Mouse (Mus musculus) MEL (cell line): ENCODE results near the gene Aspdh. TPM values are rescaled to one million over a fixed set of nuclear protein-coding genes. Genes with fewer than 3 reads are reported as not detected.

Experiments
- DNase-seq: peaks from one replicate; pipeline ENCODE4 v3.0.0; 2011; ENCODE audit warnings: low read depth, low spot score
- H3K27ac ChIP-seq: 2 replicates; pipeline ENCODE4 v1.5.1; 2012; ENCODE audit warnings: low read depth, mild to moderate bottlenecking, control low read depth, low read length, moderate library complexity; ENCODE audit not compliant: control insufficient read depth
- H3K27me3 ChIP-seq, 2 experiments: fragments of 150-350 bp in 1 of 2; sonication (generic) in 1 of 2; 2 replicates each; pipeline ENCODE4 v1.6.1; 2012; ENCODE audit warnings: low read length in 2 of 2, mild to moderate bottlenecking in 2 of 2, improper control_type of control experiment in 1 of 2, moderate library complexity in 1 of 2; ENCODE audit not compliant: insufficient read depth in 2 of 2, control insufficient read depth in 1 of 2
- H3K36me3 ChIP-seq, 2 experiments: 2 replicates each; pipeline ENCODE4 v1.6.1; 2012 to 2014; ENCODE audit warnings: low read length in 2 of 2, improper control_type of control experiment in 1 of 2, inconsistent platforms in 1 of 2, mild to moderate bottlenecking in 1 of 2; ENCODE audit not compliant: insufficient read depth in 2 of 2, control insufficient read depth in 1 of 2
- H3K4me1 ChIP-seq, 2 experiments: fragments of 150-350 bp in 1 of 2; sonication (generic) in 1 of 2; 2 replicates each; pipeline ENCODE4 v1.6.1; 2012; ENCODE audit warnings: low read length in 2 of 2, improper control_type of control experiment in 1 of 2, mild to moderate bottlenecking in 1 of 2; ENCODE audit not compliant: insufficient read depth in 2 of 2, control insufficient read depth in 1 of 2
- H3K4me3 ChIP-seq, 2 experiments: fragments of 150-350 bp in 1 of 2; sonication (generic) in 1 of 2; 2 replicates each; pipeline ENCODE4 v1.5.1; 2012; ENCODE audit warnings: low read depth in 2 of 2, low read length in 2 of 2, mild to moderate bottlenecking in 2 of 2, moderate library complexity in 2 of 2, control low read depth in 1 of 2, improper control_type of control experiment in 1 of 2; ENCODE audit not compliant: control insufficient read depth in 1 of 2, insufficient read depth in 1 of 2
- H3K79me2 ChIP-seq: 2 replicates; pipeline ENCODE4 v1.6.1; 2012; ENCODE audit warnings: mild to moderate bottlenecking, low read length, moderate library complexity; ENCODE audit not compliant: control insufficient read depth, poor library complexity, insufficient read depth
- H3K9ac ChIP-seq: 2 replicates; pipeline ENCODE4 v1.6.1; 2012; ENCODE audit warnings: low read depth, mild to moderate bottlenecking, control low read depth, low read length, moderate library complexity; ENCODE audit not compliant: control insufficient read depth, poor library complexity, severe bottlenecking
- H3K9me3 ChIP-seq: fragments of 150-350 bp; sonication (generic); replicated peaks from 2 replicates; pipeline ENCODE4 v1.6.1; 2012; ENCODE audit warnings: mild to moderate bottlenecking, low read length, improper control_type of control experiment, moderate library complexity; ENCODE audit not compliant: insufficient read depth
- CTCF ChIP-seq, 3 experiments: IDR thresholded peaks in 2 of 3; conservative IDR thresholded peaks in 1 of 3; 2 replicates each; pipeline ENCODE4 v1.5.1; 2011 to 2012; ENCODE audit warnings: low read length in 3 of 3, low read depth in 2 of 3, mild to moderate bottlenecking in 2 of 3, improper control_type of control experiment in 1 of 3, inconsistent platforms in 1 of 3, mixed read lengths in 1 of 3, moderate library complexity in 1 of 3; ENCODE audit not compliant: control insufficient read depth in 1 of 3, insufficient read depth in 1 of 3, poor library complexity in 1 of 3, severe bottlenecking in 1 of 3
- E2F4 ChIP-seq: IDR thresholded peaks from 2 replicates; pipeline ENCODE4 v1.6.1; 2011; ENCODE audit warnings: low read depth, low read length, improper control_type of control experiment, borderline replicate concordance
- ELF1 ChIP-seq: IDR thresholded peaks from 2 replicates; pipeline ENCODE4 v1.6.1; 2014; ENCODE audit warnings: low read depth, mild to moderate bottlenecking, inconsistent platforms, low read length, improper control_type of control experiment, moderate library complexity
- GATA1 ChIP-seq: IDR thresholded peaks from 2 replicates; pipeline ENCODE4 v1.6.1; 2011; ENCODE audit warnings: low read depth, low read length, improper control_type of control experiment
- KAT2A ChIP-seq: conservative IDR thresholded peaks from 2 replicates; pipeline ENCODE4 v1.6.1; 2012; ENCODE audit warnings: low read depth, low read length, improper control_type of control experiment, inconsistent platforms
- MAFK ChIP-seq: IDR thresholded peaks from 2 replicates; pipeline ENCODE4 v1.6.1; 2011; ENCODE audit warnings: low read depth, mild to moderate bottlenecking, low read length, improper control_type of control experiment, borderline replicate concordance
- MXI1 ChIP-seq: IDR thresholded peaks from 2 replicates; pipeline ENCODE4 v1.6.1; 2011; ENCODE audit warnings: mild to moderate bottlenecking, low read depth, low read length, improper control_type of control experiment
- NELFE ChIP-seq: IDR thresholded peaks from 2 replicates; pipeline ENCODE4 v1.6.1; 2011; ENCODE audit warnings: low read depth, low read length, improper control_type of control experiment
- NRF1 ChIP-seq: IDR thresholded peaks from 2 replicates; pipeline ENCODE4 v1.6.1; 2014; ENCODE audit warnings: low read depth, mild to moderate bottlenecking, inconsistent platforms, low read length, improper control_type of control experiment, moderate library complexity; ENCODE audit not compliant: poor library complexity, insufficient read depth, severe bottlenecking
- POLR2AphosphoS5 ChIP-seq: IDR thresholded peaks from 2 replicates; pipeline ENCODE4 v1.6.1; 2012; ENCODE audit warnings: low read depth, borderline replicate concordance, mild to moderate bottlenecking, inconsistent platforms, low read length, moderate library complexity, mixed read lengths
- RCOR1 ChIP-seq: IDR thresholded peaks from 2 replicates; pipeline ENCODE4 v1.6.1; 2012; ENCODE audit warnings: low read depth, mild to moderate bottlenecking, inconsistent platforms, low read length, improper control_type of control experiment
- SIN3A ChIP-seq: IDR thresholded peaks from 2 replicates; pipeline ENCODE4 v1.6.1; 2012; ENCODE audit warnings: low read length, improper control_type of control experiment, inconsistent platforms
- TAL1 ChIP-seq: IDR thresholded peaks from 2 replicates; pipeline ENCODE4 v1.6.1; 2012; ENCODE audit warnings: mild to moderate bottlenecking, inconsistent platforms, low read length, moderate library complexity, mixed read lengths
- TCF12 ChIP-seq: IDR thresholded peaks from 2 replicates; pipeline ENCODE4 v1.6.1; 2014; ENCODE audit warnings: low read depth, mild to moderate bottlenecking, inconsistent platforms, low read length, improper control_type of control experiment, moderate library complexity
- UBTF ChIP-seq: IDR thresholded peaks from 2 replicates; pipeline ENCODE4 v1.6.1; 2012; ENCODE audit warnings: low read depth, mild to moderate bottlenecking, inconsistent platforms, low read length, improper control_type of control experiment, moderate library complexity, borderline replicate concordance; ENCODE audit not compliant: insufficient read depth
- USF1 ChIP-seq: IDR thresholded peaks from 2 replicates; pipeline ENCODE4 v1.6.1; 2014; ENCODE audit warnings: low read depth, mild to moderate bottlenecking, inconsistent platforms, low read length, improper control_type of control experiment, moderate library complexity
- ZKSCAN1 ChIP-seq: IDR thresholded peaks from 2 replicates; pipeline ENCODE4 v1.6.1; 2012; ENCODE audit warnings: low read depth, mild to moderate bottlenecking, inconsistent platforms, low read length, improper control_type of control experiment, moderate library complexity
- ZMIZ1 ChIP-seq: IDR thresholded peaks from 2 replicates; pipeline ENCODE4 v1.6.1; 2012; ENCODE audit warnings: low read depth, mild to moderate bottlenecking, inconsistent platforms, low read length, improper control_type of control experiment, moderate library complexity
- polyA plus RNA-seq, 2 experiments: library from polyadenylated mRNA; stranded (reverse) in 1 of 2; unstranded in 1 of 2; fragments of >175 nt in 1 of 2; fragments of >200 nt in 1 of 2; gene quantifications; 2 replicates each; pipeline versions ENCODE4 v1.2.1 to v1.2.4; 2012; ENCODE audit warnings: low replicate concordance in 2 of 2, low read depth in 1 of 2; ENCODE audit not compliant: insufficient read length in 2 of 2, insufficient read depth in 1 of 2, missing spikeins in 1 of 2
- total RNA-seq: library from RNA; depleted of rRNA; stranded (reverse); fragments of 300-350 nt; gene quantifications from 2 replicates; pipeline ENCODE4 v1.2.3, GENCODE M21; 2012

Aspdh gene
- total and polyA plus RNA-seq, 3 experiments, result 0.89 TPM; not detected in 2

- Histone ChIP-seq H3K4me1 (peaks cover 0 to 10% of the 10 kb centered on the region in 2 experiments; a peak in 2 of 4 replicates), H3K4me3 (no peak overlapping the region), H3K9ac (no peak overlapping the region), H3K79me2 (peaks cover 3% of the 10 kb centered on the region), H3K9me3 (no peaks in the 10 kb centered on the region), H3K27ac (no peak overlapping the region), H3K27me3 (no peaks in the 10 kb centered on the region), H3K36me3 (no peaks in the 10 kb centered on the region)
- no peak for DNase-seq
- TF ChIP-seq TAL1 (no peak), ELF1 (no peak), MXI1 (no peak), NRF1 (no peak), ZMIZ1 (no peak), USF1 (no peak), ZKSCAN1 (no peak), CTCF (IDR thresholded peaks at IDR 0.05 in 2 of 3, conservative IDR thresholded peaks at IDR 0.05 in 1 of 3; ENCODE audit: control insufficient read depth in 1 of 3, insufficient read depth in 1 of 3, low read depth in 2 of 3, low read length in 3 of 3, poor library complexity in 1 of 3, severe bottlenecking in 1 of 3) (no peak), TCF12 (no peak), UBTF (no peak), SIN3A (no peak), GATA1 (no peak), E2F4 (no peak), POLR2AphosphoS5 (no peak), MAFK (no peak), NELFE (no peak), KAT2A (no peak), RCOR1 (no peak)
Measured at GRCm38 (mm10) chr7:44469677-44470675, 4.8 kb downstream of the Aspdh start.
